Mouse (Mus musculus) adrenal gland (tissue): ENCODE measurements at regions not wholly inside any gene's neighbourhood (a gene's known extent, or its start where the extent isn't known, plus 50 kb on each side); places are given as distances from the start of the nearest gene placed in this dataset.
"Not testable (repeated sequence)": the region's sequence is repeated elsewhere in the genome, so short reads cannot be mapped to it uniquely, and the experiment has no call there.

Source experiments
- intact Hi-C: fragments of 180-260 bp; cut with DNase I; formaldehyde crosslinking; loops from one replicate; pipeline ENCODE4 v1.15.1; 2025

DNA sequence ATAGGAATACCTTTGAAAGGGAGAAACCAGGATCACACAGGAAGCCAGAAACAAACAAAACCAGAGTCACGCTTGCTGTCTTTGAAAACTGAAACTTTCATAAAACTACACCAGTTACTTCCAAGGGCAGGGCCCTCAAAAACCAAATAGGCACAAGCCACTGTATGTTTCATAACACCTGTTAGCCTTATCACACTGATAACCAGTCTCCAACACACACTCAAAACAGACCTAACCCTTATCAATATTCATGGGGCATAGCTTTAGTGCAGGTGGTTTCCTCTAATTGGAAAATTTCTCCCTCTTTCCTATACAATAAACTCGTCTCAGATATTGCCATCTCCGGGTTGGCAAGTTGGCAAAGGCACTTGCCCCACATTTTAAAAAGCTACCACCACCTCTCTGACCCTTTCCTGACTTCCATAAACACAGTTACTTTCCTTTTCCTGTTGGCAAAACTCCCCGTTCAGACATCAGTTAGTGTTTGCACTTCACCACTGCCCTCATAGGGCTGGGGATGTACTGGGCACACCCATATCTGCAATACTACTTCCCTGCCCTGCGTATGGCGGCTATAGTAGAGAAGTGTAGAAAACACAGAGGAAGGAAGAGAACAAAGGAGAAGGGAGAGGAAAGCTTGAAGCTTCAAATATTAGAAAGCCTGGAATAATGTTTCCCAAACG, 169.1 kb upstream of the Col8a1 start:
- intact Hi-C loops = no loop called here

DNA sequence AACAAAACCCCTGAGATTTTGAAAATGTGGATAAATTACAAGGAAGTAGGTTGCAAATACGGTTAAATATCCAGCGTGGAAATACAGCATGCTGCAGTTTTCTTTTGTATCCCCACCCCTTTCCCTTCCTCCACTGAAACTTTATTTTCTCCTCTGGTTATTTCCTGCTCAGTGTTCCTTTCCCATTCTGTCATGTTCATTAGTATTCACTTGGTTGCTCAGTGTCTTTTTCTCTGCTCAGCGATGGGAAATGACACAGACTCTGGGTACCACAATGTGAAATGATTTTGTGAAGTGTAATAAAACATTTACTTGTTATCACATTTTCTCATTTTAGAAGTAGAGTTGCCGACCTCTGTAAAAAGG, 169.6 kb upstream of the Col8a1 start:
- intact Hi-C loops = no loop called here

DNA sequence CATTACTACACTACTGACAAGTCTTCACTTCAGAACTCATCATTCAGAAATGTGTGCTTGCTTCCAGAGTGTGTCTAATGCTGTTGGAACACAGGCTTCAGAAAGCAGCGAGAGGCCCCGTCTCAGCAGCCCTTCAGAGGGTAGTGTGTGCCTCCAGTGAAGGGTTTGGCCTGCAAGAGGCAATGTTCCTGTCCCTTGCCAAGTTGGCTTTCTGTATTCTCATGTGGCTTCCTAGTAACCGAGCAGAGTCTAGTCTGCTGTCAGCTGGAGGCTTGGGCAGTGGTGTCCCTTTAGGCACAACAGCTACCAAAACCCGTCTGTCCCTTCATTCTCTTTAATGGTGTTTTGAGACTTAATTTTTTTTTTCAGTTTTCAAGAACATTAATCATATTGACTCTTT, 173.3 kb upstream of the Col8a1 start:
- intact Hi-C loops = no loop called here

DNA sequence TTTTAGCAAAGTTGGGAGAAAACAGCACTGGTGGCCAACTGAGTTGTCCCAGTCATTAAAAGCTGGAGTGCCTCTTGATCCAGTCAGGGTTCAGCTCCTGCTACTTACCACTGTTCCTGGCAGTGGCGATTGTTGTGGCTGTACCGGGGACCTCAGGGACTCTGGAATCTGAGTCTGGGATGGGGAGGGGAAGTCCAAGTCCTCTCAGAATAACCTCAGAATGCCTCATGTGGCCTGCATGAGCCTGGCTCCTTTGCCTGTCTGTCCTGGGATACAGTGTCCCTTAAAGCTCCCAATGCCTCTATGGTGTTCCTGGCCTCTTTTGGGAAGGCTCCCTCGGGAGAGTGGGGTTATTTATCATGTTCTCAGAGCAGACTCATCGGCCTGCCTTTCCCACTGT, 173.8 kb upstream of the Col8a1 start:
- intact Hi-C loops = no loop called here

DNA sequence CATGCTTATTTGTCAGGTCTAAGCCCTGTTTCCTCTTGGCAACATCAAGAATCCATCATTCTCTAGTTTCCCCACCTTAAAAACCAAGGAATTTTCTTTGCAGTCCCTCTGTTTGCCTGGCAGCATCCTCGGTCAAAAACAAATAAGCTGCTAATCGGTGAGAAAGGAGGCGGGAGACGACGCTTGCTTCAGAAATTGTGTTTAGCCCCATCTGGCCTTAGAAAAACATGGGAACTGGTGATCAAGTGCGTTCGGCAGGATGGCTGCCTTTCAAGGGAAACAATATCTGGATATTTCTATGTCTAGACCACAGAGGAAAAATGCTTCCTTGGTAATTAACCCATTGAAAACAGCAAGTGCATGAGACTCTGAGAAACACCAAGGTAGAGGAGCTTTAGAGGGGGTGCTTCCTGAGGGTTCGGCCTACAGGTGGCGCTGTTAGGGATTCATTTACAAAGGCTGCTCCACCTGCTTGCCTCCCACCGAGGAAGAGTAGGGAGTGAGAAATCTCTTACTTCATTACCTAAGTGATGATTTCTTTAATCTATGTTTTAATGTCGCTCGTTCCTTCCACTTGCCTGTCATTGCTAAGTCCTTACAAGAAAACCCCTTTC, 174.7 kb upstream of the Col8a1 start:
- intact Hi-C loops = no loop called here

DNA sequence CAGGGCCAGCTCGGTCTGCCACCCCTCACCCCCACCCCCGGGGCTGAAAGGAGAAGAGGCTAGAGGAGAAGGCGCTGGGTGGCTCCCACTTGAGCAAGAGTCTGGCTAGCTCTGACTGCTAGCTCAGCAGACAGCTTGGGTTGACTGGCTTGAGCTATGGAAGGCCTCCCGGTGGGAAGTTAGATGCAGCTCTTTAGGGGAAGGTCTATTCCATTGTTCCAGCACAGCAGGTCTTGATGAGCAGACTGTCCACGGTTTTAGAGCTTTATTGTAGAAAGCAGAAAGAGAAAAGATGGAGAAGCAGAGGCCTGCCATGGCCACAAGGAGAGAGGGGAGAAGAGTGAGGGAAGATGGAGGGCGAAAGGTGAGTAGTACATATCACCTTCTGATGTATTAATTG, 190.9 kb upstream of the Col8a1 start:
- intact Hi-C loops = no loop called here

DNA sequence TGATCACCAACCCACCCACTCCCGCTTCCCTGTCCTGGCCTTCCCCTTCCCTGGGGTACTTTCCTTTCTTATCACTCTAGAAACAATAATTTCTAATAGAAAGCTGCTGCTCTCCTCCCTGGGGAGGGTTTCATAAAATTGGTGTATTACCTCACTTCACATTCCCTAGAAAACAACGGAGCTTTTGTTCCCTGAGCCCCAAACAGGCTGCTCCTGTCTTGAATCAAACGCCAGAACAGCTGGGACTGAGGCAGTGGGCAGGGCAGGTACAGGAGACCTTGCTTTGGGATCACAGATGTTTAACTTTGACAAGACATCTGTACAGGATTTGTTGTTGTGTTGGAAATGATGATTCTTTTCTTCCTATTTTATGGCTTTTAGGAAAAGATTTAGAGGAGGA, 192.8 kb upstream of the Col8a1 start:
- intact Hi-C loops = no loop called here

DNA sequence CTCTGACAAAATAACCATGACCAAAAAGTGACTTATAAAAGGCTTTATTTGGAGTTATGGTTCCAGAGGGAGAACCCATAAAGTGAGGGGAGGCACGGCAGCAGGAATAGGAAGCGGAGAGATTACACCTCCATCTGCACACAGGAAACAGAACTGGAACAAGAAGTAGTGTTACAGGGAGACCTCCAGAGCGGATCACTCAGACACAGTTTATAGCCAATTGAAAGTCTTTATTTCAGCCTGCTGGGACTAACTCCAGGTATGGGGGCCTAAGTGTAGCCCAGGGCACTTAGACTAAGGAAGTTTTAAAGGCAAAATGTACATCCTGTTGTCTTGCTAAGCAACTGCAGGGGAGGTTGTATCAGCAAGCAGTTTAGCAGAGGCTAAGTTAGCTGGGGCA, 195.1 kb upstream of the Col8a1 start:
- intact Hi-C loops = no loop called here

DNA sequence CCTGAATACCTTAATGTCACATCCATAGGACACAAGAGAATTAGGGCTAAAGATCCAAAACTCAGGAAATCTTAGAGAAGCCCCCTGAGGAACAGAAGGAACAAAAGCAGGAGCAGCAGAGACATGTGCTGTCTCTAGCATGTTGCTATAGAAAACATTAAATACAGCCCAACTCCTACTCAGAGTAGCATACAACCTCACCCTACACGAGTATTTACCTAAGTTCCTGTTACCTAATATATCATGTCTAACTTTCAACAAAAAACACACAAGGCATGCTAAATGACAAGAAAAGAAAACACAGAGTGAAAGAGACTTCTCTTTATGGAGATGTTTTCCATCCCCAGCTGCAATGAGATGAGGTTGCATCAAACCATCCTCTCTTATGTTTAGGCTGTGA, 216.4 kb upstream of the Col8a1 start:
- intact Hi-C loops = no loop called here

DNA sequence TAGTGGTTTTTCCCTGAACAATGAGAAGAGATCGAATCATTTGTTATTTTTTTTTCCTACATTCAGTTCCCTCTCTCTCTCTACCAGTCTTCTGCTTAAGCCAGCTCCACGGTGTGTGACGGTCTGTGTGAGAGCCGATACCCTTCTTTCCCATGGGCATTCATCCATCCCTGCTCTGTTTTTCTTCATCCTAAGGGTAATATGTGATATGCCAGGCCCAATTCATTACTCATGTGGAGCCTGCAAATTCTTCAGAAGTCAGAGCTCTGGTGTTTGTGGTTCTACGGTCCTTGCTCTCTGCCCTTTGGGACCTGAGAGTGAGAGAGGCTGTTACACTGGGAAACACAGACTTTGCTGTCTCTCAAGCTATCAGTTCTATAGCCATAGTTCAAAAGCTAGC, 229.6 kb upstream of the Col8a1 start:
- intact Hi-C loops = no loop called here

DNA sequence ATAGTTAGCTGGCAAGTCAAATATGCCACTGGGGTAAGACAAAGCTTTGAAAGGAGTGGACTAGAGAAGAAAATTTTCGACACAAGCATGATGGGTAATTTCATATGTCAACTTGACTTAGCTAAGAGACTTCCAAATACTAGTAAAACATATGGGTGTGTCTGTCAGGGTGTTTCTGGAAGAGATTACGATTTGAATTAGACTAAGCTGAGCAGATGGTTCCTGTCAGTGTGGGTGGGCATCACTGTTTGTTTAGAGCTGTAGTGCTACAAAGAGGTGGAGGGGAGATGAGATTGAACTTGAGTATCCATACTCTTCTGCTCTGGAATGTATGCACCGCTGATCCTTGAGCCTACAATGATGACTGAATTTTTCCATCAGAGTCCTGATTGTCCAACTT, 251.2 kb upstream of the Col8a1 start:
- intact Hi-C loops = no loop called here

DNA sequence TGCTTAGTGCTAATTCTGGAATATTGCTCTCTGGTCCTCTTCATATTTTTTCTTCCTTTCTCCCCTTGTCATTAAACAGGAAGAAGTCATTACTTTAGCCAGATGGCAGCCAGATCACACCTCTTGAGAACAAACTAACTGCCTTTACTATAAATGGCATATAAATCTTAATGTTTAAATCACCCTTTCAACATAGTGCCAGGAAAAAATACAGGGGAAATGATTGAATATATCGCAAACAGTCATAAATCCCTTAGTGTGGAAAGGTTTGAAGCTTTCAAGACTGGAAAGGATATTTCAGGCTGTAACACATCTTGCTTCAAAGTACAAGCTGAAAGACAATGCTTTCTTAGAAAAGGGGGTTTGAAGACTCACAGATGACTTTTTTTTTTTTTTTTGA, 259.0 kb upstream of the Col8a1 start:
- intact Hi-C loops = no loop called here

DNA sequence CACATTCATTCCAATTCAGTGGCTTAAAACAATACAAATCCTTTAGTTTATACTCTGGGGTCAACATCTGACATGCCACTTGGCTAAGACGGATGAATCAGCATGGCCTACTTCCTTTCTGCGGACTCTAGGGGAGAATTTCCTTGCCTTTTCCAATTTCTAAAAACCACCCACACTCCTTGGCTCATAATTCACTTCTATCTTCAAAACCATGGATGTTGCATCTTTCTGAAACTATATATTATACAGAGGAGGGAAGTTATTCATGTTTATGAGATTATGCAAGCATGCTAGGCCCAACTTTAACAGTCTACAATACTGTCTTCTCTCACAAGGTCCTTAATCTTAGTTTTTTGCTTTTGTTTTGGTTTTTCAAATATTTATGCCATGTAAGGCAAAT, 273.0 kb upstream of the Col8a1 start:
- intact Hi-C loops = no loop called here

DNA sequence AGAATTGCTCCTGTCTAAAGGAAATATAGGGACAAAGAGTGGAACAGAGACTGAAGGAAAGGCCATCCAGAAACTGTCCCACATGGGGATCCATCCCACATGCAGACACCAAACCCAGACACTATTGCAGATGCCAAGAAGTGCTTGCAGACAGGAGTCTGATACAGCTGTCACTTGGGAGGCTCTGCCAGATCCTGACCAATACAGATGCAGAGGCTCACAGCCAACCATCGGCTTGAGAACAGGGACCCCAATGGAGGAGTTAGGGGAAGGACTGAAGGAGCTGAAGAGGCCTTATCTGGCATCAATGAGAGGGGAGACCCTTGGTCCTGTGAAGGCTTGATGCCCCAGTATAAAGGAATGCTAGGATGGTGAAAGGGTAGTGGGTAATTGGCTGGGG, 274.0 kb upstream of the Col8a1 start:
- intact Hi-C loops = not testable (repeated sequence)

DNA sequence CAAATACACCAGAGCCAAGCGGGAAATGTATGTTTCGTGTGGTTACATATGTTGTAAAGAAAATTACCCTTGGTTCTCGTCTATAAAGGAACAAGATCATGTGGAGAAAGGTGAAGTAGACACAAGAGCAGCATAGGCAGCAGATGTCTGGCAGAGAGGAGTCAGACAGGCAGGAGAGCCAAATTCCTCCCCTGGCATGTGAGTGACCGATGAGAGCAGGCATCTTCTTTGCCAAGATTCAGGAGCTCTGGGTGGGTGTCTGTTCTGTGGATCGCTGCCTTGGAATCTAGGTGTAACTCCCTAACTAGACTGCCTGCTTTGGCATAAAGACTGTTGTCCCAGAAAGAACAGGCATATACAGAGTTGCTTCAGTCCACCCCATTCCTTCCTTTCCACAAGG, 275.1 kb upstream of the Col8a1 start:
- intact Hi-C loops = no loop called here

DNA sequence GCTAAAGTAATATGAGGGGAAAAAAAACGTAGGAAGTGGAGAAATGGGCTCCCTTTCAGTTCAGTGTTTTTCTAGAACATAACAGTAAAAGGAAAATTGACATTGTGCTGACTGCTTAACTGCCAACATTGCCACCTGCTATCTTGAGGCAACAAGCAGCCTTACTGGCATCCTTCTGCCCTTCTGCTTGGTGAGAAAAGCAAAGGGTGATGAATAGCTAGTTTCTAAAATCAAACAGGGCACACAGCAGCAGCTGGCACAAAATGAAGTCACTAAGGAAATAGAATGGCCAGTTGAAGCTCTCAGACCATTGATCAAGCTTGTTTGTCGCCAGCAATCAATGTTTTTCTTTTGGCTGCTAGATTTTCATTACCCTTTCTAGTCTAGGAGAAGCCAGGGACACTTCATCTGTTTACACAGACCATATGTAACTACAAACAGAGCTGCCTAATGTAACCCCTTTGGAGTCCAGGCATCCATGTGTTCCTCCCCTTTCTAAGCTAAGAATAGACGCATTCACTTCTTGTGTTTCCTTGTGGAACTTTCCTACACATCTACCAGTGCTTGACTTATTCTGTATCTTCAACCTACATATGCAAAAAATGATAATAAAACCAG, 314.2 kb upstream of the Col8a1 start:
- intact Hi-C loops = no loop called here

DNA sequence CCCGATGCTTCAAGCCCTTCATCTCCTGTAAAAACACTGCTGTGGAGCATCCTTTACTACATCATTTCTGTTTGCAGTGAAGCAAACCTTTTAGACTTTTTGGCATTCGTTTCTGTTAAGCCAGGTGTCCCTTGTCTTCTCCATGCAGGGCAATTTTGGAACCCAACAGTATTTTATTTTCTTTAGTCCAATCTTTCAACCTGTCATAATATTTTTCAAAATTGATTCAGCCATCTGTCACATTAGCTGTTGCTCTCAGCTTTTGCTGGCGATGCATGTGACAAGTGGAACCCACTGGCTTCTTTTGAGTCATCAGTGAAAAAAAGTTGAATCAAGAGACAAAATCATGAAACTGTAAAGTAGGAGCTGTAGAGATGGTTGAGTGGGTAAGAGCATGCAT, 317.9 kb upstream of the Col8a1 start:
- intact Hi-C loops = no loop called here

DNA sequence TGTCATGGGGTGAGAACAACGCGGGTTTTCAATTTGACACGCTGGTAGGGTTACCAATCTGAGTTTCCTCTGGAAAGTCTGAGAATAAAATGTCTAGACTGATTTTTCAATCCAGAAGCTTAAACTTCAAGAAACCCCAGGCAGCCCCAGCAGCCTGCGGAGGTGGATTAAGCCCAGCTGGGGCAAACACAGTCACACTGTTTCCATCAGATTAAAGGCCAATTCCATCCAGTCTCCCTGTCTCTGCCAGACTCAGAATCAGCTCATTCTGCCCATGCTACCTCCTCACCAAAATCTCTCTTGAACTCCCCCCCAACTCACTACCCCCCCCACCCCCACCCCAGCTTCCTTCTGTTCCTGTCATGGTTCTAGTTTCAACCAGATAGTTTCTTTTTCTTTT, 307.9 kb upstream of the Dcbld2 start:
- intact Hi-C loops = no loop called here

DNA sequence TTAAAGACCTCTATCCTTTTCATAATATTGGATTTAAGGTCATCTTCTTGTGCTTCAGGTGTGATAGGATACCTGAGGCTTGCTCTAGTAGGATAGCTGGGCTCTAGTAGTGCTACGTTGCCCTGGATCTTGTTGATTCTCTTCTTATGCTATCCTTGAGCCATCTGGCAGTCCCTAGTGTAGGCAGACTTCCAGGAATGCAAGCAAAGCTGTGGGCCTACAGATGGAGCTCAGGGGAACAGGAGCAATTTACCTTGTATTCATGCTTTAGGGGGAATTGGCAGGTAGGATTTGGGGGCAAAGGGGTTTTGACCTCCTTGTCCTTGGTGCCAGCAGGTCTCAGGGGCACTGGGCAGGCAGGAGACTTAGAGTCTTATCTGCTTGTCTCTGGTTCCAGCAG, 297.8 kb upstream of the Dcbld2 start:
- intact Hi-C loops = no loop called here

DNA sequence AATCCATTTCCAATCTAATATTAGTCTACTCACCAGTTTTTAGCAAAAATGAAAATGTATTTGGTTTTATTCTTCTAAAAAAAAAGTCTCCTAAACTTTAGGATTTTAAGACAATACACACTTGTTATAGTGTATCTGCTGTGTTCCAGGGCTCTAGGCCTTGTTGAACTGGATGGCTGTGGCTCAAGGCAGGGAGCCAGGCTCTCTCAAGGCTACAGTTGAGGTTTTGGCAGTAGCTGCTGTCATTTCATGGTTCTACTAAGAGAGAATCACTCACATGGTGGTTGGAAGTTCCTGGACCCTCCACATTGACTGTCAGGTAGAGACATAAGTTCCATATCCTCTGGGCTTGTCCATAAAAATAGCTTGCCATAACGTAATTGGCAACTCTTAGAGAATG, 282.2 kb upstream of the Dcbld2 start:
- intact Hi-C loops = no loop called here

DNA sequence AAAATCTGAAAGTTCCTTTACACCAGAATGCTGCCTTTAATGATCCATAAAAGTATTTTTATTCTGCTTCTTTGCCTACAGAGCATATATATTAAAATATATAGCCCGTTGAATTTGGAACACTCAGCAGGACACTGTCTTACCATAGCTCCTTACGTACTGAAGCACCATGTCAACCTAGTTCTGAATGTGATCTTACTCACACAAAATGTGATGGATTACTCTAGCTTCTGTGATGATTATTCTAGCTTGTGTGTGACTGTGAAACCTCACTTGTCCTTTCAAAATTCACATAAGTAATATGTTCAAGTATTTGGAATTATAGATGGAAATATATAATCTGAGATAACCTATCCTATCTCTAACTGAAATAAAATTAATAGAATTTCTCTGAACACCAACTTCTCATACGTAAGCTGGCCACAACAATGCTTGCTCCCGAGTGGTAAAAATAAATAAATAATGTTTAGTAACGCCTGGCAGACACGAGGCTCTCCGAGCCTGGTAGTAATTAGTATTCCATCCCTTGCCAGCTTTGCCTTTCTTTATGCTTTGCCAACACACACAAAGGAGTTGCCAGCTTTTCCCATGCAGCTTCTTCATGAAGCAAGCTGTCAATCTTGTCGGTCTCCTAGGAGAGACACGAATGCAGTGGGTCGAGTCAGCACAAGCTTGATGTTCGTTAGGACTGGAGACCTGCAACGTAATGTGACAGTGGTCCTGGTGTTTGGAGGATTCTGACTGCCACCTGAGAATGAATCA, 271.9 kb upstream of the Dcbld2 start:
- intact Hi-C loops = no loop called here

DNA sequence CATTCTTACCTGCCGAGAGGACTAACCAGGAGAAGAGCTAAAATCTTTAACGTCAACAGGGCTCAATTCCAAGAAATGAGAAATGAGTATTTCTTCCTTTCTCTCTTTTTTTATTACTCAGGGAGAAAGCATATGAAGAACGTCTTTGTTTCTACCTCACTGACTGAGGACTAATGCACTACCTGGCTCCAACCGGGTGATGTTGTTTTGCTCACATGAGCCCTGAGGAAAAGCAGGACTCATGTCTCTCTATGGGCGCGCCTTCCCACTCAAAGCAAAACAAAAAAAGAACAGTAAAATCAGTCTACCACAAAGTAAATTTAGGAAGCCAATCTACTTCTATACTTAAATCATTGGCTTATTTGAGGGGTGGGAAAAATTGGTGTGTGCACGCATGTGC, 271.3 kb upstream of the Dcbld2 start:
- intact Hi-C loops = no loop called here
